Mouse (Mus musculus) A20 (cell line): ENCODE measurements around the gene Mtch2.
"Not testable (repeated sequence)": the region's sequence is repeated elsewhere in the genome, so short reads cannot be mapped to it uniquely, and the experiment has no call there.

Source experiments
- DNase-seq: peaks from one replicate; pipeline ENCODE4 v3.0.0-alpha.2; 2011; ENCODE audit warnings: low read depth, low spot score

The Mtch2 gene

GRCm38 (mm10) chr2:90846955-90847680 is at the start of gene Mtch2:
Mtch2 (plus strand) TSS chr2:90847155.
- DNase-seq: peak; percentile 98

- DNase-seq: no peak
Observed at GRCm38 (mm10) chr2:90808241-90809126, 38.5 kb upstream of the Mtch2 start.

- peak; percentile 59 for DNase-seq
Observed at GRCm38 (mm10) chr2:90810751-90811150, 36.2 kb upstream of the Mtch2 start.

GRCm38 (mm10) chr2:90815266-90815665 is 31.7 kb upstream of the Mtch2 start:
- no peak for DNase-seq

- no peak for DNase-seq
Observed at GRCm38 (mm10) chr2:90816144-90816543, 30.8 kb upstream of the Mtch2 start.

- DNase-seq: no peak
Observed at GRCm38 (mm10) chr2:90818710-90819109, 28.2 kb upstream of the Mtch2 start.

- DNase-seq: peak; percentile 37
Observed at GRCm38 (mm10) chr2:90820894-90821293, 26.1 kb upstream of the Mtch2 start.

GRCm38 (mm10) chr2:90822978-90823377 is 24.0 kb upstream of the Mtch2 start:
- no peak for DNase-seq

- no peak for DNase-seq
Observed at GRCm38 (mm10) chr2:90823781-90824180, 23.2 kb upstream of the Mtch2 start.

- not testable (repeated sequence) for DNase-seq
Observed at GRCm38 (mm10) chr2:90824528-90824927, 22.4 kb upstream of the Mtch2 start.

- no peak for DNase-seq
Observed at GRCm38 (mm10) chr2:90825515-90826172, 21.3 kb upstream of the Mtch2 start.

GRCm38 (mm10) chr2:90828739-90829138 is 18.2 kb upstream of the Mtch2 start:
- no peak for DNase-seq

- DNase-seq: no peak
Observed at GRCm38 (mm10) chr2:90833502-90833901, 13.5 kb upstream of the Mtch2 start.

GRCm38 (mm10) chr2:90838621-90839020 is 8.3 kb upstream of the Mtch2 start:
- no peak for DNase-seq

GRCm38 (mm10) chr2:90843666-90844065 is 3.3 kb upstream of the Mtch2 start:
- no peak for DNase-seq

GRCm38 (mm10) chr2:90844262-90844661 is 2.7 kb upstream of the Mtch2 start:
- no peak for DNase-seq

GRCm38 (mm10) chr2:90845234-90845633 is 1.7 kb upstream of the Mtch2 start:
- DNase-seq: no peak

GRCm38 (mm10) chr2:90846171-90846570 is 784 bp upstream of the Mtch2 start:
- no peak for DNase-seq

GRCm38 (mm10) chr2:90846597-90846954 is 379 bp upstream of the Mtch2 start:
- no peak for DNase-seq

- no peak for DNase-seq
Observed at GRCm38 (mm10) chr2:90847681-90848050, 711 bp downstream of the Mtch2 start.

- DNase-seq: no peak
Observed at GRCm38 (mm10) chr2:90848331-90848730, 1.4 kb downstream of the Mtch2 start.

- no peak for DNase-seq
Observed at GRCm38 (mm10) chr2:90850401-90850800, 3.4 kb downstream of the Mtch2 start.
